ENCODE assay signal across 26 mouse cellular contexts in the genomic region with DNA sequence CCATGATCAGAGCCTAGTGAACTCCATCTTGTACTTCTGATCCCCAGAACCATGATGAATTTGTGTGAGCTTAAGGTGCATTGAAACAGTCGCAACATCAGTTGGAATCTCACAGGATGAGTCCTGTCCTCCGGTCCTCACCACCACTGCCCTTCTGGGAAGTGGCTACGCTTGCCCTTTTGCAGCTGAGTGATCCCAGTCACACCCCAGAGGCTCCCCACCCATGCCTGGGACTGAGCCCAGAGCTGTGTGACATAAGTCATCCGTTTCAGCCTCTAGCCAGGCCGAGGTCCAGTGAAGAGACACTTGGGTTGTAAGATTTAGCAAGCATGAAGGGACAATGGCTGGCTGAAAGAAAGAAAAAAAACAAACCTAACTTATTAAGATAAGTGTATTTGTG. TPM values are rescaled to one million over a fixed set of nuclear protein-coding genes. Genes with fewer than 3 reads are reported as not detected.
DNase-seq lines count a peak whose midpoint lies in the region; ATAC-seq lines count a peak whose summit lies in the region.
"Had no signal": no experiment of that assay in that cellular context is flagged by ENCODE, and none has a peak within 500 bp of the region (broad histone marks: within the 10 kb centered on the region; RNA-seq: fewer than 3 reads in every experiment).

No protein-coding gene starts in this region.

- no peak overlapping the region for H3K27ac ChIP-seq in kidney, embryonic 15.5 days
- H3K27ac ChIP-seq in midbrain, embryonic 14.5 days (replicated peaks; ENCODE audit: low read depth, low read length) = no peak overlapping the region
- H3K27ac ChIP-seq: kidney, postnatal 0 days; limb, embryonic 13.5 days; liver, embryonic 12.5 days; neural tube, embryonic 15.5 days had no signal

- no peak overlapping the region for H3K4me2 ChIP-seq in kidney, embryonic 15.5 days
- H3K4me2 ChIP-seq in midbrain, embryonic 14.5 days (ENCODE audit: low read length) = no peak overlapping the region
- H3K4me2 ChIP-seq: heart, embryonic 12.5 days; limb, embryonic 13.5 days; liver, embryonic 12.5 days; midbrain, embryonic 11.5 days; neural tube, embryonic 15.5 days had no signal

- H3K27me3 ChIP-seq in kidney, embryonic 15.5 days = no peaks in the 10 kb centered on the region
- H3K27me3 ChIP-seq in midbrain, embryonic 14.5 days (ENCODE audit: control insufficient read depth, insufficient read depth, low read length) = no peaks in the 10 kb centered on the region
- H3K27me3 ChIP-seq: heart, embryonic 12.5 days; limb, embryonic 13.5 days; liver, embryonic 12.5 days; neural tube, embryonic 15.5 days had no signal

- no peaks in the 10 kb centered on the region for H3K36me3 ChIP-seq in kidney, embryonic 15.5 days
- no peaks in the 10 kb centered on the region for H3K36me3 ChIP-seq in midbrain, embryonic 14.5 days (ENCODE audit: control insufficient read depth, insufficient read depth, low read length)
- H3K36me3 ChIP-seq: heart, embryonic 12.5 days; limb, embryonic 13.5 days; liver, embryonic 12.5 days; neural tube, embryonic 15.5 days had no signal

- peak; percentile 45 for DNase-seq in kidney, adult 18-20 months
- DNase-seq in adipocyte (ENCODE audit: low spot score) = peak; percentile 16
- peak; percentile 21 to 26 for DNase-seq in kidney, adult 8-10 months
- peak; percentile 62 to 66 for DNase-seq in kidney, postnatal 36 days
- DNase-seq in embryo, embryonic 11 days = no peak
- no peak for DNase-seq in midbrain, embryonic 14.5 days
- DNase-seq: adrenal gland, postnatal 14 days; cerebellum, adult 9-10 months; forebrain, postnatal 0 days; lung, adult 18-20 months; lung, postnatal 10 days; right cerebral cortex, adult 18-20 months; right cerebral cortex, postnatal 4 days; thymus, adult 18-20 months; thymus, postnatal 36 days had no signal

- no peak overlapping the region for H3K9ac ChIP-seq in kidney, embryonic 15.5 days
- H3K9ac ChIP-seq in midbrain, embryonic 14.5 days (replicated peaks; ENCODE audit: low read length) = no peak overlapping the region
- H3K9ac ChIP-seq: forebrain, postnatal 0 days; heart, embryonic 12.5 days; limb, embryonic 13.5 days; liver, embryonic 12.5 days; neural tube, embryonic 15.5 days had no signal

- H3K4me1 ChIP-seq in kidney, embryonic 15.5 days = peaks cover 14% of the 10 kb centered on the region
- no peaks in the 10 kb centered on the region for H3K4me1 ChIP-seq in midbrain, embryonic 14.5 days (ENCODE audit: control insufficient read depth, insufficient read depth, low read length)
- H3K4me1 ChIP-seq: limb, embryonic 13.5 days had no signal

- no peaks in the 10 kb centered on the region for H3K9me3 ChIP-seq in kidney, embryonic 15.5 days (replicated peaks)
- H3K9me3 ChIP-seq in midbrain, embryonic 14.5 days (ENCODE audit: control insufficient read depth, low read length) = no peaks in the 10 kb centered on the region
- H3K9me3 ChIP-seq: heart, embryonic 12.5 days; limb, embryonic 13.5 days; liver, embryonic 12.5 days; neural tube, embryonic 15.5 days had no signal

- H3K4me3 ChIP-seq in kidney, embryonic 15.5 days (replicated peaks) = no peak overlapping the region
- no peak overlapping the region for H3K4me3 ChIP-seq in midbrain, embryonic 14.5 days (replicated peaks; ENCODE audit: low read depth, low read length)
- H3K4me3 ChIP-seq: heart, embryonic 12.5 days; limb, embryonic 13.5 days; liver, embryonic 12.5 days; neural tube, embryonic 15.5 days had no signal

- no peak for ATAC-seq in kidney, embryonic 15.5 days (replicated peaks; ENCODE audit: low FRiP score)
- no peak for ATAC-seq in midbrain, embryonic 14.5 days (ENCODE audit: low FRiP score, low TSS enrichment)
- ATAC-seq: forebrain, postnatal 0 days; liver, embryonic 12.5 days had no signal

- 49% methylated on average over 5 of the region's 5 CpGs for WGBS in kidney, embryonic 15.5 days
- WGBS in midbrain, embryonic 14.5 days = 69% methylated on average over 5 of the region's 5 CpGs

RNA-seq across cellular contexts. Expression of gene Btbd16, which starts 31.1 kb away (rescaled TPM):
- polyA plus RNA-seq in kidney, embryonic 15.5 days (2015; fragmentation: Nextera tagmentation; extraction: Ambion mirVana) = not detected in 2 replicates
- polyA plus RNA-seq in midbrain, embryonic 14.5 days (2014; fragmentation: Nextera tagmentation; extraction: Ambion mirVana) = not detected in 2 replicates
- polyA plus RNA-seq: brain, embryonic 14.5 days; embryonic facial prominence, embryonic 11.5 days; forebrain, embryonic 11.5 days; hindbrain, embryonic 11.5 days; kidney, postnatal 0 days; liver, embryonic 12.5 days; midbrain, embryonic 11.5 days; neural tube, embryonic 15.5 days had no signal

Comparison
In these comparisons a context has a peak if more than half of its experiments do, and no peak if none do; other contexts are left out.
1. DNase-seq: peak in kidney, adult 18-20 months (single experiment), adipocyte (single experiment), kidney, adult 8-10 months (2 of 2) and kidney, postnatal 36 days (2 of 2); none in embryo, embryonic 11 days (single experiment) and midbrain, embryonic 14.5 days (single experiment).